Mouse (Mus musculus): ENCODE results near the gene Atg7.

DNA sequence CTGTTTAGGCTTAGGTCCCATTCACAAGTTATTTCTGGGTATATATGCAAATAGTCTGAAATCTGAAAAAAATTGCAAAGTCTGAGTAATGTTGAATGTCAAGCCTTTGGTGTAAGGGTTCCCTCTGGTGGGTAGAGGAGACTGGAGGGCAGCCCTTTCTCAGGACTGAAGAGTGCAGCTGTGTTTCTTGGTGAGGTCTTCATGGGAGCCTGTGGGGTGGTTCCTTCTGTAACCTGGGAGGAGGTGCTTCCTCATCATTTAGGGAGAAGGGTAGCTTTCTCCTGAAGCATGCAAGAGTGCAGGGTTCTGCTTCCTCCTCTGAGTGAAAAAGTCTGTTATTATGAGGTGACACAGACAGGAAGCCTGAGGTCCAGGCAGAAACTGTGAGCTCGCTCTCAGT is 40.8 kb downstream of the Atg7 start:
- no peak for TF ChIP-seq GABPA (IDR thresholded peaks at IDR 0.05; ENCODE audit: insufficient replicate concordance, low read depth, low read length)
- peak in 1 of 2 experiments; percentile 39; a peak in 2 of 4 replicates for TF ChIP-seq CTCF (conservative IDR thresholded peaks at IDR 0.05 in 1 of 2, IDR thresholded peaks at IDR 0.05 in 1 of 2; ENCODE audit: low read depth in 2 of 2, low read length in 2 of 2)
- TF ChIP-seq TCF12 (IDR thresholded peaks at IDR 0.05; ENCODE audit: low read depth, low read length) = no peak
- TF ChIP-seq CHD1 (IDR thresholded peaks at IDR 0.05; ENCODE audit: low read depth, low read length) = no peak
- no peak for TF ChIP-seq USF1 (IDR thresholded peaks at IDR 0.05; ENCODE audit: low read depth, low read length)
- no peak for TF ChIP-seq MAZ (IDR thresholded peaks at IDR 0.05; ENCODE audit: low read depth, low read length)
- peak; percentile 52; the same call in 1 of the 2 replicates for TF ChIP-seq ZNF384 (IDR thresholded peaks at IDR 0.05; ENCODE audit: low read depth, low read length)
- no peak for TF ChIP-seq POLR2A (IDR thresholded peaks at IDR 0.05; ENCODE audit: low read depth, low read length)
- TF ChIP-seq ZMIZ1 (IDR thresholded peaks at IDR 0.05; ENCODE audit: low read depth, low read length) = no peak
- no peak for TF ChIP-seq BHLHE40 (IDR thresholded peaks at IDR 0.05; ENCODE audit: low read depth, low read length)
- no peak for TF ChIP-seq MAFK (IDR thresholded peaks at IDR 0.05; ENCODE audit: insufficient replicate concordance, low read length)
